Mouse (Mus musculus) adrenal gland, adult 18-20 months (tissue): ENCODE measurements around the gene Gbp6. TPM values are rescaled to one million over a fixed set of nuclear protein-coding genes. Genes with fewer than 3 reads are reported as not detected.
"Not testable (repeated sequence)": the region's sequence is repeated elsewhere in the genome, so short reads cannot be mapped to it uniquely, and the experiment has no call there.

ENCODE experiments used
- DNase-seq, 2 experiments: peaks; one replicate each; pipeline ENCODE4 v3.0.0; 2021 to 2022; ENCODE audit warnings: low spot score in 2 of 2
- long read RNA-seq, 2 experiments: library from polyadenylated mRNA; stranded (forward); transcript quantifications; one replicate each; pipeline ENCODE4 v2.0.0; 2021
- total RNA-seq, 2 experiments: library from RNA; stranded (reverse); gene quantifications; 1 replicate in 1 of 2; 2 replicates in 1 of 2; pipeline ENCODE4 v1.2.3; 2021

Gbp6 gene
- 10 to 100 TPM; 13.7 to 16.1 TPM for total RNA-seq
- long read RNA-seq, experiment 1, transcript Gbp6-201 (11 exons, 2,604 nt) = major isoform, 11 of 15 reads
- long read RNA-seq, experiment 1, partial matches to known transcripts = 1 of 15 reads
- long read RNA-seq, experiment 1, other reads (novel, unspliced or antisense) = 3 of 15 reads
- long read RNA-seq, experiment 2, transcript Gbp6-201 (11 exons, 2,604 nt) = major isoform, 19 of 21 reads
- long read RNA-seq, experiment 2, partial matches to known transcripts = 0 of 21 reads
- long read RNA-seq, experiment 2, other reads (novel, unspliced or antisense) = 2 of 21 reads

GRCm38 (mm10) chr5:105293226-105294165 lies at the start of gene Gbp6, which contains the start of gene Gm43302:
Gene Gbp6 (minus strand): TSS chr5:105293698.
Gene Gm43302 (minus strand): TSS chr5:105293695.
- peak in 1 of 2 experiments; percentile 23 for DNase-seq

DNA sequence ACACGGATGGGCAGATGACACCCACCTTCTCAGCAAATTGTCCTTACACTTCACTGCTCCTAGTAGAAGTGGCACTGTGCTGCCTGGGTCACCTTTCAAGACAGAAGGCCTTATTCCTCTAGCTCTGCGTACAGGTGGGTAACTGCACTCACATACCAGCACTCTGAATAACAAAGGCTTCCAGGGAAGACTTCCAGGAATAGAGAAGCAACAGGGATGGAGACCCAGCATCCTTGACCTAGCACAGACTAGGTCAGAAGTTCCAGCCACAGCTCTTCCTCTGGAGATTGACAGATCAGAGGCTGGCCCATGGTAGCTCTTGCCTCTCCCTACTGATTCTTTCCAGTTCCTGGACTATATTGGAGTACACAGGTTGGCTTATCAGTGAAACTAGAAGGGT lies 47.8 kb upstream of the Gbp6 start:
- DNase-seq = no peak

DNA sequence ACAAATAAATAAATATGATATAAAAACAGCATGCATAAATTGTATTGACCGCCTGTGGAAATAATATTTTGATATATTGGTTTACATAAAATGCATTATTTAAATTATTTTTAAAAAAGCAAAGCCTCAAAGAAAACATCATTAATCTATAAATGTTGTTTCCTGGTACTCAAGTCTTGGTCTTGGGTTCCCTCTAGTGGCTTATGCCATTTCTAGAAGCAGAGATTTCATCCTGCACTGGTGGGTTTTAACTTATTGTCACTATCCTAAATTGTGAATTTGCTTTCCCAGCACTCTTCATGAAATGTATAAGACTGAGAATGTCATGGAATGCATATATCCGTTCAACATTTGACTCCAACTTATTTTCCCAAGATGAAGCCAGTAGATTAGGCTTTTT lies 29.0 kb upstream of the Gbp6 start:
- no peak for DNase-seq

- DNase-seq = no peak
Measured at GRCm38 (mm10) chr5:105310941-105311340, 17.4 kb upstream of the Gbp6 start.

- not testable (repeated sequence) for DNase-seq
Measured at GRCm38 (mm10) chr5:105309148-105309547, 15.7 kb upstream of the Gbp6 start.

- not testable (repeated sequence) for DNase-seq
Measured at GRCm38 (mm10) chr5:105306946-105307345, 13.4 kb upstream of the Gbp6 start.

- peak in 1 of 2 experiments; percentile 43 for DNase-seq
Measured at GRCm38 (mm10) chr5:105306159-105306581, 12.7 kb upstream of the Gbp6 start.

- DNase-seq = not testable (repeated sequence)
Measured at GRCm38 (mm10) chr5:105305671-105306070, 12.2 kb upstream of the Gbp6 start.

- DNase-seq = no peak
Measured at GRCm38 (mm10) chr5:105301963-105302362, 8.5 kb upstream of the Gbp6 start.

DNA sequence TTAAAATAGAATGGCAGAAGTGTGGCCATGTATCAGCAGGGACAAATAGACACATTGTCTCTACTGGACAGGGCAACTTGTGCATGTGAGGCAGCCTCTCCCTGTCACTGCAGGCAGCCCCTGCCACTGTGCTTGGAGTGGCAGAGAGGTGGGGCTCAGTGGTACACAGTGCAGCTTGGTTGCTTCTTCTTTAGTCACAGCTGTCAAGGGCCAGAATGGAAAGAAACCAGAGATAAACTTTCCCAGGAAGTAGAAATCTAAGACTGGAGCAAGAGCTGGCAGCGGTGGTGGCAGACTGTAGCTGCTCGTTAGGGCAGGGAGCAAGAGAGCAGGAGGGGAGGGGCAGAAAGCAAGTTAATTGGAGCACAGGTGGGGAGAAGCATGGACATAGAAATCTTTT lies 8.0 kb upstream of the Gbp6 start:
- DNase-seq = no peak

- no peak for DNase-seq
Measured at GRCm38 (mm10) chr5:105295746-105296145, 2.2 kb upstream of the Gbp6 start.

GRCm38 (mm10) chr5:105292492-105292891 lies 1.0 kb downstream of the Gbp6 start:
- DNase-seq = no peak

DNA sequence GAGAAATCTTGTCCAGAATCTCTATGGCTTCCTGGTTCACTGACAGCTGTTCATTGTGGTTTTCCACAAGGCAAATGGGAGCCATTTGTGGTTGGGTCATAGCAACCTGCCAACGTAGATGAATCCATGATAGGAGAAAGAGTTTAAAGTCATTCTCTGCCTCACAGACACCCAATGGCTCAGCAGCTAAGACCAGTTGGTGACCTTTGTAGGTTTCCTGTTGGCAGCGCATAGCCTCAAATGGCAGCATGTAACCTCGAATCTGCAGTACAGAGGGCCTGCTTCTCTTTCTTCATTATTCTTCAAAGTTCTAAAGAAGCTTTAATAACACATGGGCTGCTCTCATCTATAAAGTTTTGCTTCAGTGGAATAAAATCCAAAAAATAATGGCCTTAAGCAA lies 2.6 kb downstream of the Gbp6 start:
- DNase-seq = not testable (repeated sequence)

- DNase-seq = not testable (repeated sequence)
Measured at GRCm38 (mm10) chr5:105260673-105261072, 32.8 kb downstream of the Gbp6 start.

DNA sequence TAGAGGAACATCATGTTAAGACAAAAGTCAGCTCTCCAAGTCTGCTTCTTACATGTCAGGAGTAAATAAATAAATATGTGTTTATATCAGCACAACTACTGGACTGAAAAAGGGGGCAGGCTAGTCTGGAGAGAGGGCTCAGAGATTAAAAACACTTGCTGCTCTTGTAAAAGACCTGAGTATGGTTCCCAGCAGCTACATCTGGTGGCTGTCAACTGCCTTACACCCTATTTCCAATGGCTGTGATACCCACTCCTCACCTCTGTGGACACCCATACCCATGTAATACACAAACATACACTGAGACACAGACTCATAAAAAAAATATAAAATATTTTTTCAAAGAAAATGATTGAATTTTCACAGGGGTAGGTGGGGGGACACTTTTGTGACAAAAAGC lies 41.0 kb downstream of the Gbp6 start:
- DNase-seq = no peak

- not testable (repeated sequence) for DNase-seq
Measured at GRCm38 (mm10) chr5:105244741-105245140, 48.8 kb downstream of the Gbp6 start.

DNA sequence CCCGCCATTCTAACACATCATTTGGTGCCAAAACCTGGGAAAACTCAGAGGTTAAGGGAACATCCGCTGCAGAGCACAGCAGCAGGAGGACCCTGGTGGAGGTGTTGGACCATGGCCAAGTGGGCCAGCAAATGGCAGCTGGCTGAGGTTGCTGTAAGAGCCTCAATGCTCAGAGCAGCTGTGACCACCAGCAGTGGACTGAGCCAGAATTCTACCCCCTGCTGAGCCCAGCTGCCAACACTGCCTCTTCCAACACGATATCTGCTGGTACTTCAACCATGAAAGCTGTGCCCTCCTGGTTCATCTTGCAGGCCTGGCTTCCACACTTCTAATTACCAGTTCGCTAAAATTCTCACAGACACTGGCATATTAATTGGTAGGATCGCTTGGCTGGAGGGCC lies 52.5 kb downstream of the Gbp6 start:
- DNase-seq = not testable (repeated sequence)

- not testable (repeated sequence) for DNase-seq
Measured at GRCm38 (mm10) chr5:105239483-105240047, 53.9 kb downstream of the Gbp6 start, which contains the start of gene Gbp10. Gene Gbp10 (minus strand): TSS chr5:105239533.

DNA sequence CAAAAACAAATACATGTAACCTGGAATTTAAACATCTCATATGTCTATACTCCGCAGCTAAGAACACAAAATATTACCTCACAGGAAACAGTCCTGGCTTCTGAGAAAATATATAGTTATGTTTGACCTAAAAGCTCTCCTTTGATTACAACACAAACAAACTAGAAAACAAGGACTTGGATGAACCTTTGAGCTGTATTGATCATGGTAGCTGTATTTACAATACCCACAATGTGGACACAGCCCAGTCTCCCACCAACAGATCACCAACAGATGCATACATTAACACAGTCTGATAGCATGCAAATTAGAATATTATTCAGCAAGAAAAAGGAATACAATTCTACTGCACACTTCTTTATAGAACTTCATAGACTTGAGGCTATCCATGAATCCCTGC lies 55.1 kb downstream of the Gbp6 start:
- not testable (repeated sequence) for DNase-seq

GRCm38 (mm10) chr5:105236040-105236439 lies 57.5 kb downstream of the Gbp6 start:
- DNase-seq = not testable (repeated sequence)
